Mouse (Mus musculus): Measurements from ENCODE around the gene Rnf220. TPM values are rescaled to one million over a fixed set of nuclear protein-coding genes. Genes with fewer than 3 reads are reported as not detected.

The Rnf220 gene
- total and polyA plus RNA-seq, 3 experiments = 64.4 to 117 (median 86.8) TPM

- Histone ChIP-seq H3K9me3 (replicated peaks; ENCODE audit: low read length) (no peaks in the 10 kb centered on the region), H3K27ac (ENCODE audit: insufficient read depth, low read depth) (no peak overlapping the region), H3K36me3 (replicated peaks in 1 of 2; ENCODE audit: control insufficient read depth in 1 of 2, insufficient read depth in 1 of 2, low read length in 1 of 2) (no peaks in the 10 kb centered on the region), H3K27me3 (replicated peaks) (peaks cover 1% of the 10 kb centered on the region), H3K79me2 (replicated peaks; ENCODE audit: control insufficient read depth, extremely low read depth, insufficient read depth, poor library complexity, severe bottlenecking) (no peaks in the 10 kb centered on the region), H3K4me3 (replicated peaks in 1 of 3; ENCODE audit: low read depth in 2 of 3, low read length in 2 of 3, poor library complexity in 1 of 3) (no peak overlapping the region), H3K4me2 (ENCODE audit: insufficient read depth, low read depth, poor library complexity, severe bottlenecking) (no peak overlapping the region), H3K4me1 (ENCODE audit: control insufficient read depth in 1 of 2, insufficient read depth in 2 of 2) (peaks cover 0 to 28% of the 10 kb centered on the region in 2 experiments; a peak in 2 of 4 replicates), H3K9ac (ENCODE audit: insufficient read depth, low read depth) (no peak overlapping the region)
- dilution Hi-C loops (cut with MboI; ENCODE audit: extremely low pct_ligation_motif_present, extremely low pct_unique_long_range_greater_than_20kb, low sequenced_read_pairs) = no loop called here
- DNase-seq (ENCODE audit: extremely low read depth) = no peak
- in situ Hi-C loops (cut with MboI; ENCODE audit: low pct_ligation_motif_present, low pct_unique_long_range_greater_than_20kb, low sequenced_read_pairs) = no loop called here
- TF ChIP-seq USF1 (IDR thresholded peaks at IDR 0.05; ENCODE audit: low read depth, low read length) = no peak
- TF ChIP-seq CHD1 (IDR thresholded peaks at IDR 0.05; ENCODE audit: low read depth, low read length) = no peak
- no peak for TF ChIP-seq NELFE (IDR thresholded peaks at IDR 0.05; ENCODE audit: low read depth, low read length)
- TF ChIP-seq TBP (conservative IDR thresholded peaks at IDR 0.05; ENCODE audit: low read depth, low read length) = no peak
- no peak for TF ChIP-seq ETS1 (conservative IDR thresholded peaks at IDR 0.05; ENCODE audit: low read depth, low read length)
- TF ChIP-seq HCFC1 (IDR thresholded peaks at IDR 0.05; ENCODE audit: low read depth, low read length) = no peak
- no peak for TF ChIP-seq CHD2 (IDR thresholded peaks at IDR 0.05; ENCODE audit: low read length)
- no peak for TF ChIP-seq POLR2A (IDR thresholded peaks at IDR 0.05; ENCODE audit: low read depth, low read length)
- no peak for TF ChIP-seq RAD21 (IDR thresholded peaks at IDR 0.05; ENCODE audit: low read depth, low read length)
- no peak for TF ChIP-seq SMC3 (IDR thresholded peaks at IDR 0.05; ENCODE audit: low read depth, low read length)
- no peak for TF ChIP-seq GABPA (IDR thresholded peaks at IDR 0.05; ENCODE audit: insufficient replicate concordance, low read depth, low read length)
- TF ChIP-seq EP300 (IDR thresholded peaks at IDR 0.05; ENCODE audit: low read length) = no peak
- TF ChIP-seq POLR2AphosphoS2 (IDR thresholded peaks at IDR 0.05; ENCODE audit: low read depth, low read length) = no peak
- no peak for TF ChIP-seq PAX5 (IDR thresholded peaks at IDR 0.05; ENCODE audit: low read length)
- TF ChIP-seq E2F4 (IDR thresholded peaks at IDR 0.05; ENCODE audit: insufficient replicate concordance, low read depth, low read length) = no peak
These were observed 199.8 kb downstream of the Rnf220 start for GRCm38 (mm10) chr4:117296849-117297593.

GRCm38 (mm10) chr4:117291696-117292095 lies 205.2 kb downstream of the Rnf220 start:
- Histone ChIP-seq H3K4me1 (ENCODE audit: control insufficient read depth in 1 of 2, insufficient read depth in 2 of 2) (peaks cover 2 to 38% of the 10 kb centered on the region in 2 experiments; a peak in 3 of 4 replicates), H3K9me3 (replicated peaks; ENCODE audit: low read length) (no peaks in the 10 kb centered on the region), H3K79me2 (replicated peaks; ENCODE audit: control insufficient read depth, extremely low read depth, insufficient read depth, poor library complexity, severe bottlenecking) (peaks cover 4% of the 10 kb centered on the region), H3K9ac (ENCODE audit: insufficient read depth, low read depth) (no peak overlapping the region), H3K4me3 (replicated peaks in 1 of 3; ENCODE audit: low read depth in 2 of 3, low read length in 2 of 3, poor library complexity in 1 of 3) (no peak overlapping the region), H3K36me3 (replicated peaks in 1 of 2; ENCODE audit: control insufficient read depth in 1 of 2, insufficient read depth in 1 of 2, low read length in 1 of 2) (peaks cover 10 to 13% of the 10 kb centered on the region in 2 experiments), H3K27ac (ENCODE audit: insufficient read depth, low read depth) (no peak overlapping the region), H3K4me2 (ENCODE audit: insufficient read depth, low read depth, poor library complexity, severe bottlenecking) (no peak overlapping the region), H3K27me3 (replicated peaks) (no peaks in the 10 kb centered on the region)
- in situ Hi-C loops (cut with MboI; ENCODE audit: low pct_ligation_motif_present, low pct_unique_long_range_greater_than_20kb, low sequenced_read_pairs) (no loop called here), dilution Hi-C loops (cut with MboI; ENCODE audit: extremely low pct_ligation_motif_present, extremely low pct_unique_long_range_greater_than_20kb, low sequenced_read_pairs) (no loop called here)
- DNase-seq (ENCODE audit: extremely low read depth) = no peak
- TF ChIP-seq POLR2AphosphoS2 (IDR thresholded peaks at IDR 0.05; ENCODE audit: low read depth, low read length) (no peak), MAX (IDR thresholded peaks at IDR 0.05; ENCODE audit: low read length) (no peak), MAZ (IDR thresholded peaks at IDR 0.05; ENCODE audit: low read depth, low read length) (no peak), ETS1 (conservative IDR thresholded peaks at IDR 0.05; ENCODE audit: low read depth, low read length) (no peak), TCF12 (IDR thresholded peaks at IDR 0.05; ENCODE audit: low read depth, low read length) (no peak), E2F4 (IDR thresholded peaks at IDR 0.05; ENCODE audit: insufficient replicate concordance, low read depth, low read length) (no peak), CHD1 (IDR thresholded peaks at IDR 0.05; ENCODE audit: low read depth, low read length) (no peak), POLR2A (IDR thresholded peaks at IDR 0.05; ENCODE audit: low read depth, low read length) (no peak), CHD2 (IDR thresholded peaks at IDR 0.05; ENCODE audit: low read length) (no peak), USF2 (conservative IDR thresholded peaks at IDR 0.05; ENCODE audit: low read depth, low read length) (no peak), NELFE (IDR thresholded peaks at IDR 0.05; ENCODE audit: low read depth, low read length) (no peak), IRF4 (IDR thresholded peaks at IDR 0.05; ENCODE audit: low read depth, low read length) (no peak), BHLHE40 (IDR thresholded peaks at IDR 0.05; ENCODE audit: low read depth, low read length) (no peak), JUND (conservative IDR thresholded peaks at IDR 0.05; ENCODE audit: low read depth, low read length) (no peak), ZNF384 (IDR thresholded peaks at IDR 0.05; ENCODE audit: low read depth, low read length) (no peak), KAT2A (IDR thresholded peaks at IDR 0.05; ENCODE audit: insufficient replicate concordance, low read length) (no peak)

Measured in CH12.LX (cell line).